Mouse (Mus musculus): ENCODE measurements around the gene Nrxn2.

Nrxn2 gene

GRCm38 (mm10) chr19:6545481-6545880 is 127.0 kb downstream of the Nrxn2 start:
- no peak for DNase-seq

GRCm38 (mm10) chr19:6546096-6546495 is 127.6 kb downstream of the Nrxn2 start:
- DNase-seq, result no peak

- DNase-seq, result no peak
These were observed 129.3 kb downstream of the Nrxn2 start for GRCm38 (mm10) chr19:6547801-6548200.

- DNase-seq, result no peak
These were observed 130.2 kb downstream of the Nrxn2 start for GRCm38 (mm10) chr19:6548431-6549410.

- DNase-seq, result no peak
These were observed 131.0 kb downstream of the Nrxn2 start for GRCm38 (mm10) chr19:6549566-6549965.

GRCm38 (mm10) chr19:6551215-6551614 is 132.7 kb downstream of the Nrxn2 start:
- no peak for DNase-seq

GRCm38 (mm10) chr19:6552302-6553028 is 133.9 kb downstream of the Nrxn2 start:
- peak; percentile 53 to 54 for DNase-seq

GRCm38 (mm10) chr19:6553174-6553573 is 134.6 kb downstream of the Nrxn2 start:
- no peak for DNase-seq

GRCm38 (mm10) chr19:6553819-6554582 is 135.5 kb downstream of the Nrxn2 start:
- no peak for DNase-seq

- DNase-seq, result no peak
These were observed 141.0 kb downstream of the Nrxn2 start for GRCm38 (mm10) chr19:6559576-6559975.

- no peak for DNase-seq
These were observed 141.8 kb downstream of the Nrxn2 start for GRCm38 (mm10) chr19:6560246-6560815.

GRCm38 (mm10) chr19:6565136-6565535 is 146.6 kb downstream of the Nrxn2 start:
- no peak for DNase-seq

- DNase-seq, result no peak
These were observed 147.9 kb downstream of the Nrxn2 start for GRCm38 (mm10) chr19:6566450-6566849.

GRCm38 (mm10) chr19:6569021-6569420 is 150.5 kb downstream of the Nrxn2 start:
- DNase-seq, result no peak

- no peak for DNase-seq
These were observed 151.0 kb downstream of the Nrxn2 start for GRCm38 (mm10) chr19:6569561-6569960.

GRCm38 (mm10) chr19:6571476-6571875 is 152.9 kb downstream of the Nrxn2 start:
- no peak for DNase-seq

- DNase-seq, result no peak
These were observed 153.5 kb downstream of the Nrxn2 start for GRCm38 (mm10) chr19:6572001-6572400.
